Mouse (Mus musculus) spleen, adult 2 months (tissue): Measurements from ENCODE around the gene Kank4.

Source experiments
- CTCF ChIP-seq: fragments of 200-500 bp; IDR thresholded peaks from 2 replicates; pipeline ENCODE4 v1.5.1; 2011; ENCODE audit warnings: mild to moderate bottlenecking, inconsistent platforms; ENCODE audit not compliant: insufficient read depth, insufficient read length, insufficient replicate concordance; ENCODE audit errors: extremely low read depth
- POLR2A ChIP-seq: fragments of 200-500 bp; IDR thresholded peaks from 2 replicates; pipeline ENCODE4 v1.6.1; 2011; ENCODE audit warnings: low read depth, low read length, inconsistent platforms

DNA sequence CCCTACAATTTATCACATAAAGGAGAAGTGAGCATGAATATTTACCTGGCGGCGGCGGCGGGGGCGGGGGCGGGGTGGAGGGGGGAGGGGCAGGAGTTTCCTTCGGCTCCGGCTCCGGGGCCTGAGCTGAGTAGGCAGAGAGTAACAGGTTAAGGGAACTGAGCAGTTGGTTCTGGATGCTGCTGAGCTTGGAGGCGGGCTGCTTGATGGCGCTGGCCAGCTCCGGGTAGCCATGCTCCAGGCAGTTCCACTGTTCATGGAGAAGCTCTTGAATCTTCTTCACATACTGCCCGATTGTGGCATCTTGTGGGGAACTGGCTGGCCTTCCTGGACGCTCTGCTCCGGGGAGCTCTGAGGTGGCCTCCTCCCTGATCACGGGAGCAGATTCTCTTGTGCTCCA lies 39.1 kb downstream of the Kank4 start:
- TF ChIP-seq CTCF (no peak), POLR2A (no peak)
